Mouse (Mus musculus) brain, embryonic 14.5 days (tissue): Measurements from ENCODE around the gene Vps11.

Experiments
- CTCF ChIP-seq: fragments of 200-500 bp; IDR thresholded peaks from 2 replicates; pipeline ENCODE4 v1.5.1; 2012; ENCODE audit warnings: inconsistent platforms, mild to moderate bottlenecking, moderate library complexity, borderline replicate concordance; ENCODE audit not compliant: insufficient read depth, insufficient read length; ENCODE audit errors: extremely low read depth
- POLR2A ChIP-seq: fragments of 200-500 bp; IDR thresholded peaks from 2 replicates; pipeline ENCODE4 v1.6.1; 2012; ENCODE audit warnings: mild to moderate bottlenecking, inconsistent platforms, borderline replicate concordance; ENCODE audit not compliant: poor library complexity, insufficient read depth, insufficient read length, severe bottlenecking; ENCODE audit errors: extremely low read depth

DNA sequence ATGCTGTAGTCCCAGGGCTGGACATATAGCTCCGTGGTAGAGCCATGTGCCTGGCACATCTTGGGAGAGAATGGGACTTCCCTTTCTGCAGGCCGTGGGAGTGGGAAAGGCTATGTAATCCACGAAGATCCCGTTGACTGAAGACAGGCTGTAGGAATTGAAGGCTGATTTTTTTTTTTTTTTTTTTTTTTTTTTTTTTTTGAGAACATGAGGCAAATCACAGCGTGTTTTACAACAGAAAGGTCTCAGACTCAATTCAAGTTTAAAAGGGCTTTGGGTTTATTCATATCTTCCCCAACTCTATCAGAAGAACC is 25.4 kb downstream of the Vps11 start:
- TF ChIP-seq POLR2A, result no peak
- no peak for TF ChIP-seq CTCF
